Mouse (Mus musculus) heart, postnatal 0 days (tissue): ENCODE data around the gene Plcl1.

Source experiments
- CTCF ChIP-seq: IDR thresholded peaks from 2 replicates; pipeline ENCODE4 v1.5.1; 2016; ENCODE audit warnings: antibody characterized with exemption, control low read depth, low read depth
- EP300 ChIP-seq: IDR thresholded peaks from 2 replicates; pipeline ENCODE4 v1.6.1; 2016; ENCODE audit warnings: antibody characterized with exemption, low read depth

DNA sequence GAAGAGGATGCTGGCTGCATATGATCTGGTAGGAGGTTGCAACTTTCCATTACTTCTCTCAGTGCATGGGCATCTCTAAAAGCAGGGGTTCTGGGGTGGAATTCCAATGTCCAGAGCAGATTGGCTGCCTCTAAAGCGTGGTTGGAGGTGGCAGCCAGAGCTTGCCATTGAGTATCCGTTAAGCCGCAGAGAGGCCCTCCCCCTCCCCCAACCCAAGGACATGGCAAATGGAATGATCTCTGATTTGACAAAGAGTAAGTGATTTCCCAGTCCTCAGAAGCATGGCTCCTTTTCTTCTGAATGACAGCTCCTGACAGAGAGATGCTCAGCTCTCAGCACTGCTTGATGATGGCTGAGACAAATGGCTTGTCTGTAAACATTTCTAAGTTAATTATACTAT, 296.4 kb downstream of the Plcl1 start:
- TF ChIP-seq CTCF (no peak), EP300 (no peak)
